Mouse (Mus musculus) hindbrain, embryonic 13.5 days (tissue): ENCODE results near the gene Afg3l1. TPM values are rescaled to one million over a fixed set of nuclear protein-coding genes. Genes with fewer than 3 reads are reported as not detected.
"Not testable (repeated sequence)": the region's sequence is repeated elsewhere in the genome, so short reads cannot be mapped to it uniquely, and the experiment has no call there.

ENCODE experiments used
- ATAC-seq: fragments of 200-750 bp; cut with Nextera tagmentation; 2 replicates; pipeline ENCODE4 v1.8.0; 2017; ENCODE audit warnings: moderate TSS enrichment; ENCODE audit not compliant: low FRiP score
- H3K27ac ChIP-seq: fragments of 300-500 bp; sonication (generic); 2 replicates; pipeline ENCODE4 v1.5.1; 2015; ENCODE audit warnings: inconsistent platforms, mild to moderate bottlenecking, moderate library complexity
- H3K27me3 ChIP-seq: fragments of 300-500 bp; sonication (generic); 2 replicates; pipeline ENCODE4 v1.6.1; 2015; ENCODE audit warnings: mild to moderate bottlenecking, inconsistent platforms
- H3K36me3 ChIP-seq: fragments of 300-500 bp; sonication (generic); 2 replicates; pipeline ENCODE4 v1.6.1; 2015; ENCODE audit warnings: mild to moderate bottlenecking, inconsistent platforms
- H3K4me1 ChIP-seq: fragments of 300-500 bp; sonication (generic); replicated peaks from 2 replicates; pipeline ENCODE4 v1.6.1; 2015; ENCODE audit warnings: inconsistent platforms
- H3K4me2 ChIP-seq: fragments of 300-500 bp; sonication (generic); 2 replicates; pipeline ENCODE4 v1.6.1; 2015; ENCODE audit warnings: inconsistent platforms, mild to moderate bottlenecking, moderate library complexity
- H3K4me3 ChIP-seq: fragments of 300-500 bp; sonication (generic); 2 replicates; pipeline ENCODE4 v1.5.1; 2015; ENCODE audit warnings: mild to moderate bottlenecking, inconsistent platforms
- H3K9ac ChIP-seq: fragments of 300-500 bp; sonication (generic); 2 replicates; pipeline ENCODE4 v1.6.1; 2015; ENCODE audit warnings: mild to moderate bottlenecking, inconsistent platforms
- H3K9me3 ChIP-seq: fragments of 300-500 bp; sonication (generic); 2 replicates; pipeline ENCODE4 v1.6.1; 2016; ENCODE audit warnings: inconsistent platforms
- WGBS: fragments of 180-500 bp; shearing (Covaris S2); methylation state at CpG from one replicate; pipeline ENCODE4 v1.1.7; 2015; 5-methylcytosine and 5-hydroxymethylcytosine counted together
- polyA plus RNA-seq: library from polyadenylated mRNA; unstranded; fragments of >200 nt; fragmentation: Nextera tagmentation; extraction: Ambion mirVana; gene quantifications from 2 replicates; pipeline ENCODE4 v1.2.1, GENCODE M21; 2015

Gene Afg3l1
- polyA plus RNA-seq, 1 experiment from 2014 or later: 57.8 TPM

DNA sequence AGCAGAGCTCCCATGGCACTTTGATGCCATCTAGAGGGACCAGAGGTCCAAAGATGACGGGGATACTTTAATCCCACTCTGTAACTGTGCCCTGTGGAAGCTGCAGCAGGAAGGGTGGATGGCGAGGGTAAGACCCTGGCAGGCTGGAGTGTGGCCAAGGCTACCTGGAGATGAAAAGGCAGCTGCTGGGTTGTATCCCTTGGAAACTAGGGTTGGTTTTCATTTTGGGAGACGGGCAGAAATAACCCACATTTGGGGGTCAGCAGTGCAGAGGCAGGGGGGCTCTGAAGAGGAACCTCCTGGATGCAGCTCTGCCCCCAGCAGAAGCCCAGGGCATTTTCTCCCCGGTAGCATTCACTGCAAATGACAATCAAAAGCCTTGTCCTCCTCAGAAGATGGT, 27.6 kb downstream of the Afg3l1 start:
- 72% methylated on average over 4 of the region's 4 CpGs for WGBS
- H3K9me3 ChIP-seq: no peaks in the 10 kb centered on the region
- H3K27ac ChIP-seq: no peak overlapping the region
- no peak overlapping the region for H3K9ac ChIP-seq
- H3K4me2 ChIP-seq: no peak overlapping the region
- H3K4me1 ChIP-seq: no peaks in the 10 kb centered on the region
- no peak overlapping the region for H3K4me3 ChIP-seq
- peaks cover 100% of the 10 kb centered on the region for H3K36me3 ChIP-seq
- no peak for ATAC-seq
- H3K27me3 ChIP-seq: no peaks in the 10 kb centered on the region

DNA sequence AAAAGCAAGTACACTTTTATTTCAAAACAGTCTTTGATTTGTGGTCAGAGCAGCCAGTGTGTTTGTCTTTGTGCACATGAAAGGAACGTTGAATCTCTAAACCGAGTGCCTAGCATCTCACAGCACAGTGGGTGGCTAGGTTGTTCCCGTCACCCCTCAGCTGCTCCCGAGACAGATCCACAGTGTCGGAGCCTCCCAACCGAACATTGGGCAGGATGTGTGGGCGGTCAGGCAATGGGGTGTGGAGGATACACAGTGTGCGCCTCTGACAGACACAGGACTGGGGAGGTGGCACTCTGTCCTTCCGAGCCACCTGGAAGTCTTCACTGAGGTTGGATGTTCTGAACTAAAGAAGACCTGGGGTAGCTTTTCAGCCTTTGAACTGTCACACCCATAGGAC, 28.0 kb downstream of the Afg3l1 start:
- ATAC-seq: no peak
- H3K4me2 ChIP-seq: no peak overlapping the region
- H3K4me3 ChIP-seq: no peak overlapping the region
- H3K4me1 ChIP-seq: 0 out of 2 replicates have a peak, but pooled peaks cover 4% of the 10 kb centered on the region
- no peaks in the 10 kb centered on the region for H3K9me3 ChIP-seq
- 83% methylated on average over 9 of the region's 9 CpGs for WGBS
- peaks cover 100% of the 10 kb centered on the region for H3K36me3 ChIP-seq
- no peak overlapping the region for H3K27ac ChIP-seq
- H3K27me3 ChIP-seq: no peaks in the 10 kb centered on the region
- no peak overlapping the region for H3K9ac ChIP-seq

DNA sequence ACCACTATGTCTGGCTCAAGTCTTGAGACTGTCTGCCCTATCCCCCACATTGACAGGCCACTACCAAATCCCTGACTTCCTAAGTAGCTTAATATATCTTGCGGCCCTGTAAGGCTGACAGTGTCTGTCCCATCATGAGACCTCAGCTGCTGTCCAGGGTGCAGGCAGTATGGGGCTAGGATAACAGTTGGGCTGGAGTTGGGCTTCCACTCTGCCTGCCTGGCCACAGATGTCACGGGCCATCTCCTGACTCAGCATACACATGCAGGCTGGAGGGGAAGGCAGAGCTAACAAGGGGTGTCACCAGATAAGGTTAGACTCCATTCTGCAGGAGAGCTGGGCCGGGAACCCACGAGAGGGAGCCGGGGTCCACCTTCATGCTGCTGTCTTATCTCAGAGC, 29.4 kb downstream of the Afg3l1 start:
- ATAC-seq: no peak
- no peak overlapping the region for H3K4me2 ChIP-seq
- H3K4me3 ChIP-seq: no peak overlapping the region
- H3K9me3 ChIP-seq: no peaks in the 10 kb centered on the region
- no peaks in the 10 kb centered on the region for H3K27me3 ChIP-seq
- H3K9ac ChIP-seq: no peak overlapping the region
- no peak overlapping the region for H3K27ac ChIP-seq
- H3K36me3 ChIP-seq: peaks cover 97% of the 10 kb centered on the region
- 95% methylated on average over 5 of the region's 5 CpGs for WGBS
- peaks cover 9% of the 10 kb centered on the region; the same call in 1 of the 2 replicates for H3K4me1 ChIP-seq

DNA sequence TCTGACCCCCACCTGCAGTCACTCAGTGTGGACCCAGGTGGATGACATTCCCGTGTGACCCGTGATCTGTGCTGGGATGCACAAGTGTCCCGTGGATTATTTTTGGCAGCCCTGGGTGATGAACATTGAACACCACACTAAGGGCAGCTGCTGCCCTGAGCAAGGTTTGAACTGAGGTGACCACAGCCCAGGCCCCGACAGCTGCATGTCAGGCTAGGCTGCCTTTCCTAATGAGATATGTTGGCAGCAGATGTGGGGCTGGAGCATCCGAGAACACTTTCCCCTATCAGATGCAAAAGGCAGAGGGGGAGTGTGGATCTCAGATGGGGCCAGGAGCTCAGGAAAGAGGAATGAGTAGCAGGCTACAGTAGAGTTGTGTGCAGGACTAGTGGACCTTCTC, 33.1 kb downstream of the Afg3l1 start:
- no peak overlapping the region for H3K4me2 ChIP-seq
- ATAC-seq: no peak
- peaks cover 37% of the 10 kb centered on the region for H3K4me1 ChIP-seq
- 68% methylated on average over 5 of the region's 5 CpGs for WGBS
- H3K27ac ChIP-seq: no peak overlapping the region
- H3K27me3 ChIP-seq: no peaks in the 10 kb centered on the region
- H3K36me3 ChIP-seq: peaks cover 60% of the 10 kb centered on the region
- no peak overlapping the region for H3K9ac ChIP-seq
- no peaks in the 10 kb centered on the region for H3K9me3 ChIP-seq
- no peak overlapping the region for H3K4me3 ChIP-seq

DNA sequence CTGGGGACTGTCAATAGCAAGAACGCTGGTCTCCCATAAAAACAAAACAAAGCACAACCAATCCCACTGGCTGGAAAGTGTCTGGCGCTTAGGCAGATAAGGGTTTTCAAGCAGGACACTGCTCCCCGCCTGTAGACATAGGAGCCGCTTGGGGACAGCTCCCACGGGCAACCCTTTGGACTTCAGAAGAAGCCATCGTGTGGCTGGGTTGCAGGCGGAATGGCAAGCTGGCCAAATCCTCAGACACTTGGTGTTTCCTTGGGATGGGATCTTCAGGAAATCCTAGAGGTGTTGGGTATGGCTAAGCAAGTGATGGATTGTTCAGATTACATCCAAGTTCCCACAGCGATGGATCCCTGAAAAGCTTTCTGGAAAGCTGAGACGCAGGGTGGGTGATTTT, 36.4 kb downstream of the Afg3l1 start:
- H3K4me3 ChIP-seq: peak overlapping the region; percentile 85
- H3K36me3 ChIP-seq: peaks cover 27% of the 10 kb centered on the region
- no peak for ATAC-seq
- H3K27me3 ChIP-seq: peaks cover 8% of the 10 kb centered on the region; the same call in 1 of the 2 replicates
- peak overlapping the region; percentile 97 for H3K27ac ChIP-seq
- WGBS: 1% methylated on average over 9 of the region's 9 CpGs
- H3K4me2 ChIP-seq: peak overlapping the region; percentile 84
- peaks cover 47% of the 10 kb centered on the region for H3K4me1 ChIP-seq
- H3K9ac ChIP-seq: peak overlapping the region; percentile 95
- H3K9me3 ChIP-seq: no peaks in the 10 kb centered on the region

DNA sequence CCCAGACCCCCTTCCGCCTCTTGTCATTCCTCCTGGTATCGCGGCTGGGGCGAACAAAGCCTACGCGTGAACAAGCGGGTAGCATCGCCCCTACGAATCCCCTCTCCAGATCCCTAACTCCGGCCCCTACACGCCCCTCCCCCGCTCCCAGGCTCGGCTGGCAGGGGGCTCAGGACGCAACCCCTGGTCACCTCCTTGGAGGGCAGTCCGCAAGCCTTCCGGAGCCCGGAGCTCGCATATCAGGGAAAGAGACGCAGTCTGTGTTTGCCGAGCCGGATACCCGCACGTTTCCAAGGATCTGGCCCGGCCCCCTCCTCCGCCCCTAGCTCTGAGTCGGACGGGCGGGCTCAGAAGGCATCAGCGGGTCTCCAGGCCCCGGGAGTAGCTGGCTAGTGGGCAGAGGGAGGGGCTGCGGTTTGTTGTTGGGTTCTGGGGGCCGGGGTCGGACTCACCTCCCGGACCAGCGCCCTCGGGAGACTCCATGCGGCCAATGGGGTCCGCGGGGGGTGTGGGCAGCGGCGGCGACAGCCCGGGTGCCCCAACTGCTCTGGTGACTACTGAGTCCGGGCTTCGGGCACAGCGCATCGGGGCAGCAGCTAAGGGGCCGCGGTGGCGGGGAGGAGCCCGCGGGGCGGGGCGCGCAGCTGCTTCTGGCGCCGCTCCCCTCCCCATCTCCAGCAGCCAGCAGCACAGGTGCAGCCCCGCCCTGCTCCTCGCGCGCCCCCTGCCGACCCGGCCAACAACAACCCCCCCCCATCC, 37.3 kb downstream of the Afg3l1 start, which contains the start of gene Dbndd1:
Dbndd1 (minus strand) TSS at position 683 of the 759 bp plus-strand sequence.
- peak within 1 kb of the TSS; percentile 84 for H3K4me2 ChIP-seq
- H3K9me3 ChIP-seq: no peaks in the 10 kb centered on the region
- peaks cover 54% of the 10 kb centered on the region for H3K4me1 ChIP-seq
- peak; percentile 48 for ATAC-seq
- peak within 1 kb of the TSS; percentile 97 for H3K27ac ChIP-seq
- H3K27me3 ChIP-seq: peaks cover 8% of the 10 kb centered on the region; the same call in 1 of the 2 replicates
- H3K9ac ChIP-seq: peak within 1 kb of the TSS; percentile 95
- WGBS: under 1% methylated on average over 45 of the region's 63 CpGs
- H3K4me3 ChIP-seq: peak within 1 kb of the TSS; percentile 85
- H3K36me3 ChIP-seq: peaks cover 19% of the 10 kb centered on the region

DNA sequence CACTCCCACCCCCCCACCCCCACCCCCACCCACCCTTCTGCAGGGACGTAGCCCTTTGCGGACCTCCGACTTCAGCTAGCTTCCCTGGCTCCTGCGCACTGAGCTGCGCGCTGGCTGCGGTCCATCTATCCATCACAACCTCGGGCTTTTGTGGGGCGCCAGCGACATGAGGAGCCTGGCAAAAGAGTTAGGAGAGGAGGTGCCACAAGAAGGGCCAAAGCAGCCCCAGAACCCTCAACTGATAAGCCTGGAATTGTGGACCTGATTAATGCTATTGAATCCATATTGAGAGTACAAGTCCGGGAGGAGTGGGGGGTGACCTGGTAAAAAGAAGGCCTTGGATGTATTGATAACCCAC, 37.8 kb downstream of the Afg3l1 start:
- peaks cover 16% of the 10 kb centered on the region for H3K36me3 ChIP-seq
- ATAC-seq: no peak; the same call in 1 of the 2 replicates
- H3K9ac ChIP-seq: peak overlapping the region; percentile 95
- H3K9me3 ChIP-seq: no peaks in the 10 kb centered on the region
- under 1% methylated on average over 11 of the region's 11 CpGs for WGBS
- H3K4me2 ChIP-seq: peak overlapping the region; percentile 84
- H3K4me3 ChIP-seq: peak overlapping the region; percentile 85
- H3K27ac ChIP-seq: peak overlapping the region; percentile 97
- peaks cover 56% of the 10 kb centered on the region for H3K4me1 ChIP-seq
- H3K27me3 ChIP-seq: peaks cover 8% of the 10 kb centered on the region; the same call in 1 of the 2 replicates

DNA sequence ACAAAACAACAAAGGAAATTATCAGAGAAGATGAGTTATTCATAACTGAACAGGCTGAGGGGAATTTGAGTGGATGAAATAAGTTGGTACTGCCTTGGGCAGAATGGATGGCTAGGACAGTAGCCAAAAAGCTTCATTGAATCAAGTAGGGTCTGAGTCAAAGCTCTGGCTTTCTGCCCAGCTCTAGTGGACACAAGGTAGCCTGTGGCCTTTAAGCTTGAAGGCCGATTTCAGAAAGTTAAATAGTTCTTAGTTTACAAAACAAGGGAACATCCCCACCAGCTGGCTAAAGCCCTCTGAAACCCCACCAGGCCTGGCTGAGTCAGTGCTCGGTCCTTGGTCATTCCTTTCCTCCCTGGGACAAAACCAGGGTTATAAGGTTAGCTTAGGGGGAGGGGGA, 38.9 kb downstream of the Afg3l1 start:
- no peak overlapping the region for H3K4me3 ChIP-seq
- H3K27ac ChIP-seq: no peak overlapping the region
- 40% methylated on average over 2 of the region's 2 CpGs for WGBS
- no peaks in the 10 kb centered on the region for H3K9me3 ChIP-seq
- H3K4me1 ChIP-seq: peaks cover 53% of the 10 kb centered on the region
- no peak overlapping the region for H3K4me2 ChIP-seq
- no peak overlapping the region for H3K9ac ChIP-seq
- peaks cover 13% of the 10 kb centered on the region for H3K36me3 ChIP-seq
- H3K27me3 ChIP-seq: peaks cover 8% of the 10 kb centered on the region; the same call in 1 of the 2 replicates
- ATAC-seq: no peak

DNA sequence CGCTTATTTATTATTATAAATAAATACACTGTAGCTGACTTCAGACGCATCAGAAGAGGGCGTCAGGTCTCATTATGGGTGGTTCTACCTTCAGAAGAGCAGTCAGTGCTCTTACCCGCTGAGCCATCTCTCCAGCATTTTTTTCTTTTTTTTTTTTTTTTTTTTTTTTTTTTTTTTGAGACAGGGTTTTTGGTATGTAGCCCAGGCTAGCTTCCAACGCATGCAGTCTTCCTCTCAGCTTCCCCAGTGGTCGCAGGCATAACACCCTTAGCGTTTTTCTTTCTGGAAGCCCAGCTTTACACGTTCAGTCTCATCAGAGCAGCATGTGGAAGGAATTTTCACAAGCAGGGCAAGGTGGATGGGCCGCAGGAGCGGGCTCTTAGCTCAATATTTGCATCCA, 40.5 kb downstream of the Afg3l1 start:
- no peaks in the 10 kb centered on the region for H3K9me3 ChIP-seq
- H3K36me3 ChIP-seq: peaks cover 25% of the 10 kb centered on the region
- H3K27ac ChIP-seq: no peak overlapping the region
- peaks cover 8% of the 10 kb centered on the region; the same call in 1 of the 2 replicates for H3K27me3 ChIP-seq
- peak overlapping the region; percentile 90 for H3K4me2 ChIP-seq
- no peak for ATAC-seq
- H3K9ac ChIP-seq: peak overlapping the region; percentile 94; the same call in 1 of the 2 replicates
- H3K4me1 ChIP-seq: peaks cover 47% of the 10 kb centered on the region
- 40% methylated on average over 10 of the region's 10 CpGs for WGBS
- H3K4me3 ChIP-seq: peak overlapping the region; percentile 69

DNA sequence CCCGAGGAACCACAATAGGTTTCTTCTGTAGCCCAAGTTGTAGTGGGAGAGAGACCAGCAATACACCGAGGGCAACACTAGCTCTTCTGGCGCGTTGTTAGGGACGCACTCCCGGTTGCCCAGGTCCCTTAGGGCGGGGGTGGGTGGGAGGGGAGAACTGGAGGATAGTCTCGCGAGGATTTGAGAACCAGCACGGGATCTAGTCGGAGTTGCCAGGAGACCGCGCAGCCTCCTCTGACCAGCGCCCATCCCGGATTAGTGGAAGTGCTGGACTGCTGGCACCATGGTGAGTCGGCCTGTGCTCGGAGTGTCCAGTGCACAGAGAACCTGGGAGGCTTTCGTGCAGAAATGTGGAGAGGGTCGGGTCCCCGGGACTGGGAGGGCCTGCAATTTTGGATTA, 41.0 kb downstream of the Afg3l1 start, which contains the start of gene Gas8:
Gas8 (plus strand) TSS at position 168 of the 400 bp plus-strand sequence.
- Histone ChIP-seq H3K9me3 (no peaks in the 10 kb centered on the region), H3K4me2 (peak within 1 kb of the TSS; percentile 90), H3K36me3 (peaks cover 30% of the 10 kb centered on the region), H3K4me3 (peak within 1 kb of the TSS; percentile 69), H3K4me1 (peaks cover 42% of the 10 kb centered on the region), H3K27me3 (peaks cover 8% of the 10 kb centered on the region; the same call in 1 of the 2 replicates), H3K27ac (peak within 1 kb of the TSS; percentile 81), H3K9ac (peak within 1 kb of the TSS; percentile 94)
- peak; percentile 90 for ATAC-seq
- WGBS: 0% methylated on average over 20 of the region's 20 CpGs

DNA sequence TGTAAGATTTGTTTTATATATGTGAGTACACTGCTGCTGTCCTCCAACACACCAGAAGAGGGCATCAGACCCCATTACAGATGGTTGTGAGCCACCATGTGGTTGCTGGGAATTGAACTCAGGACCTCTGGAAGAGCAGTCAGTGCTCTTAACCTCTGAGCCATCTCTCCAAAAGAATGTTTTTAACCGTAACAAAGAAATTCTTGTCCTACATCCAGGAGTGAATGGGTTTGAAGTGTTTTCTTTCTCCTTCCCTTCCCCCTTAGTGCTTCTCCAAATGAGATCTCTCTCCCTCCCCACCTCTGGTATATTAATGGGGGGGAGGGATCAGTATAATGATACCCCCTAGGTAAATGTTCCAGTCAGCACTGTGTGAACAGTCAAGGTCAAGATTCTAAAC, 42.3 kb downstream of the Afg3l1 start:
- 96% methylated on average over 1 of the region's 1 CpGs for WGBS
- not testable (repeated sequence) for ATAC-seq, H3K27me3 ChIP-seq, H3K4me2 ChIP-seq, H3K27ac ChIP-seq, H3K4me3 ChIP-seq, H3K9ac ChIP-seq, H3K9me3 ChIP-seq
- H3K4me1 ChIP-seq: peaks cover 34% of the 10 kb centered on the region
- peaks cover 44% of the 10 kb centered on the region for H3K36me3 ChIP-seq

DNA sequence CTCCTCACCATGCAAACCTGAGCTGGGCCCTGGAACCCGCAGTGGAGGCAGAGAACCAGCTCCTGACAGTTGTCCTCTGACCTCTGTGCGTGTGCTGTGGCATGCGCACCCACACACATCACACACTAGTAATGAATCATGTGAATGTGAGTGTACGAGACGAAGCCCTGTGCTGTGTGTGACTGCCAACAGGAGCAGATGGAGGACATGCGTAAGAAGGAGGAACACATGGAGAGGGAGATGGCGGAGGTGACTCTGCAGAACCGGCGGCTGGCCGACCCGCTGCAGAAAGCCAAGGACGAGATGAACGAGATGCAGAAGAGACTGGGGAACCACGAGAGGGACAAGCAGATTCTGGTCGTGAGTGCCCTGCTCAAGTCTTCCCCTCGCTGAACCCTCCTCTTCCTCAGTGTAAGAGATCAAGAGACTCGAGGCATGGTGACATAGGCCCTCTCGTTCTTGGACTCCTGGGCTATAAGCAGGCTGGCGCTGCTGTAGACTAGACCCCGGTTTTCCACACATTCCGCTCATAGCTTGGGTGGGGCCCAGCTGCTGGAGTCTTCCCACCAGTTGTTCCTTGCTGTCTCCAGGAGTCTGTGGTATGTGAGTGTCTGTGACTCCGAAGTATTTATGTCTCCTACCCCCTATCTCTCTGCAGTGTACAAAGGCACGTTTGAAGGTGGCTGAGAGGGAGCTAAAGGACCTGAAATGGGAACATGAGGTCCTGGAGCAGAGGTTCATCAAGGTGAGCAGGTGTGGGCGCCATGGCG, 50.2 kb downstream of the Afg3l1 start:
- H3K9me3 ChIP-seq: no peaks in the 10 kb centered on the region
- H3K27me3 ChIP-seq: no peaks in the 10 kb centered on the region
- H3K4me2 ChIP-seq: no peak overlapping the region
- no peak overlapping the region for H3K4me3 ChIP-seq
- no peak for ATAC-seq
- no peaks in the 10 kb centered on the region for H3K4me1 ChIP-seq
- WGBS: 92% methylated on average over 25 of the region's 25 CpGs
- H3K36me3 ChIP-seq: peaks cover 100% of the 10 kb centered on the region
- no peak overlapping the region for H3K27ac ChIP-seq
- no peak overlapping the region for H3K9ac ChIP-seq
